Mouse (Mus musculus): ENCODE data around the gene Slc25a4. TPM values are rescaled to one million over a fixed set of nuclear protein-coding genes. Genes with fewer than 3 reads are reported as not detected.
A peak's percentile ranks its signal among the peaks of the same experiment; 100 is the strongest.
"Not testable (repeated sequence)": the region's sequence is repeated elsewhere in the genome, so short reads cannot be mapped to it uniquely, and the experiment has no call there.

Gene Slc25a4
- polyA plus RNA-seq (2015; fragmentation: Nextera tagmentation; extraction: Ambion mirVana) = 656 and 691 TPM in 2 replicates

GRCm38 (mm10) chr8:46210404-46211315, at the start of gene Slc25a4:
Gene Slc25a4, minus strand, starts transcription at chr8:46211284.
- Histone ChIP-seq H3K4me3 (peak within 1 kb of the TSS; percentile 80), H3K36me3 (peaks cover 34% of the 10 kb centered on the region), H3K27ac (replicated peaks) (peak within 1 kb of the TSS; percentile 97), H3K4me2 (replicated peaks) (peak within 1 kb of the TSS; percentile 88), H3K4me1 (peaks cover 38% of the 10 kb centered on the region), H3K9me3 (no peaks in the 10 kb centered on the region), H3K27me3 (no peaks in the 10 kb centered on the region), H3K9ac (replicated peaks) (peak within 1 kb of the TSS; percentile 96)
- peak; percentile 98 for ATAC-seq (replicated peaks)
- WGBS = under 1% methylated on average over 80 of the region's 84 CpGs

- ATAC-seq (replicated peaks) = no peak
These were observed 47.0 kb upstream of the Slc25a4 start for GRCm38 (mm10) chr8:46257921-46258682.

GRCm38 (mm10) chr8:46252456-46252855, 41.4 kb upstream of the Slc25a4 start:
- no peak overlapping the region for H3K27ac ChIP-seq (replicated peaks)
- no peaks in the 10 kb centered on the region for H3K27me3 ChIP-seq
- 72% methylated on average over 13 of the region's 13 CpGs for WGBS
- no peak overlapping the region for H3K9ac ChIP-seq (replicated peaks)
- no peaks in the 10 kb centered on the region for H3K36me3 ChIP-seq
- peaks cover 6% of the 10 kb centered on the region; the same call in 1 of the 2 replicates for H3K4me1 ChIP-seq
- no peak overlapping the region for H3K4me3 ChIP-seq
- no peak overlapping the region for H3K4me2 ChIP-seq (replicated peaks)
- ATAC-seq (replicated peaks) = no peak
- no peaks in the 10 kb centered on the region for H3K9me3 ChIP-seq

More at GRCm38 (mm10) chr8:46257921-46258682, 47.0 kb upstream of the Slc25a4 start:
- H3K4me3 ChIP-seq = no peak overlapping the region
- no peaks in the 10 kb centered on the region for H3K27me3 ChIP-seq
- H3K36me3 ChIP-seq = no peaks in the 10 kb centered on the region
- H3K9me3 ChIP-seq = no peaks in the 10 kb centered on the region
- no peaks in the 10 kb centered on the region for H3K4me1 ChIP-seq
- no peak overlapping the region for H3K4me2 ChIP-seq (replicated peaks)
- WGBS = 23% methylated on average over 19 of the region's 19 CpGs
- H3K9ac ChIP-seq (replicated peaks) = no peak overlapping the region
- H3K27ac ChIP-seq (replicated peaks) = no peak overlapping the region

- WGBS = 32% methylated on average over 10 of the region's 10 CpGs
- H3K36me3 ChIP-seq = no peaks in the 10 kb centered on the region
- H3K27ac ChIP-seq (replicated peaks) = no peak overlapping the region
- peaks cover 6% of the 10 kb centered on the region; the same call in 1 of the 2 replicates for H3K4me1 ChIP-seq
- no peaks in the 10 kb centered on the region for H3K9me3 ChIP-seq
- H3K4me3 ChIP-seq = no peak overlapping the region
- H3K27me3 ChIP-seq = no peaks in the 10 kb centered on the region
- H3K9ac ChIP-seq (replicated peaks) = no peak overlapping the region
- ATAC-seq (replicated peaks) = no peak
- H3K4me2 ChIP-seq (replicated peaks) = peak overlapping the region; percentile 22; the same call in 1 of the 2 replicates
These were observed 40.5 kb upstream of the Slc25a4 start for GRCm38 (mm10) chr8:46251561-46251960.

GRCm38 (mm10) chr8:46246346-46246745, 35.3 kb upstream of the Slc25a4 start:
- Histone ChIP-seq H3K4me2 (replicated peaks) (no peak overlapping the region), H3K36me3 (no peaks in the 10 kb centered on the region), H3K9ac (replicated peaks) (no peak overlapping the region), H3K4me1 (peaks cover 2% of the 10 kb centered on the region; the same call in 1 of the 2 replicates), H3K27ac (replicated peaks) (no peak overlapping the region), H3K4me3 (no peak overlapping the region), H3K9me3 (no peaks in the 10 kb centered on the region), H3K27me3 (no peaks in the 10 kb centered on the region)
- ATAC-seq (replicated peaks) = no peak
- WGBS = 34% methylated on average over 11 of the region's 11 CpGs

GRCm38 (mm10) chr8:46242946-46243345, 31.9 kb upstream of the Slc25a4 start:
- Histone ChIP-seq H3K4me1 (no peaks in the 10 kb centered on the region), H3K27ac (replicated peaks) (no peak overlapping the region), H3K27me3 (peaks cover 13% of the 10 kb centered on the region; the same call in 1 of the 2 replicates), H3K9me3 (no peaks in the 10 kb centered on the region), H3K4me2 (replicated peaks) (no peak overlapping the region), H3K4me3 (no peak overlapping the region), H3K36me3 (no peaks in the 10 kb centered on the region), H3K9ac (replicated peaks) (no peak overlapping the region)
- ATAC-seq (replicated peaks) = no peak
- 61% methylated on average over 7 of the region's 7 CpGs for WGBS

GRCm38 (mm10) chr8:46241568-46242374, 30.7 kb upstream of the Slc25a4 start:
- no peak overlapping the region for H3K9ac ChIP-seq (replicated peaks)
- no peak overlapping the region for H3K4me2 ChIP-seq (replicated peaks)

GRCm38 (mm10) chr8:46236441-46237223, 25.5 kb upstream of the Slc25a4 start:
- no peak overlapping the region for H3K9ac ChIP-seq (replicated peaks)
- peak; percentile 43; the same call in 1 of the 2 replicates for ATAC-seq (replicated peaks)
- no peak overlapping the region for H3K27ac ChIP-seq (replicated peaks)
- H3K4me3 ChIP-seq = no peak overlapping the region
- 68% methylated on average over 7 of the region's 7 CpGs for WGBS
- no peaks in the 10 kb centered on the region for H3K4me1 ChIP-seq
- H3K4me2 ChIP-seq (replicated peaks) = no peak overlapping the region
- no peaks in the 10 kb centered on the region for H3K36me3 ChIP-seq
- no peaks in the 10 kb centered on the region for H3K9me3 ChIP-seq
- peaks cover 13% of the 10 kb centered on the region; the same call in 1 of the 2 replicates for H3K27me3 ChIP-seq

More at GRCm38 (mm10) chr8:46241568-46242374, 30.7 kb upstream of the Slc25a4 start:
- no peak overlapping the region for H3K27ac ChIP-seq (replicated peaks)
- peak; percentile 88 for ATAC-seq (replicated peaks)
- no peak overlapping the region for H3K4me3 ChIP-seq
- no peaks in the 10 kb centered on the region for H3K9me3 ChIP-seq
- no peaks in the 10 kb centered on the region for H3K36me3 ChIP-seq
- no peaks in the 10 kb centered on the region for H3K4me1 ChIP-seq
- 29% methylated on average over 13 of the region's 13 CpGs for WGBS
- peaks cover 13% of the 10 kb centered on the region; the same call in 1 of the 2 replicates for H3K27me3 ChIP-seq

GRCm38 (mm10) chr8:46234736-46235135, 23.7 kb upstream of the Slc25a4 start:
- Histone ChIP-seq H3K4me3 (no peak overlapping the region), H3K27me3 (0 out of 2 replicates have a peak, but pooled peaks cover 2% of the 10 kb centered on the region), H3K4me2 (replicated peaks) (no peak overlapping the region), H3K9ac (replicated peaks) (no peak overlapping the region), H3K36me3 (no peaks in the 10 kb centered on the region), H3K9me3 (no peaks in the 10 kb centered on the region), H3K4me1 (no peaks in the 10 kb centered on the region), H3K27ac (replicated peaks) (no peak overlapping the region)
- WGBS = 85% methylated on average over 4 of the region's 4 CpGs
- ATAC-seq (replicated peaks) = no peak

- Histone ChIP-seq H3K9me3 (no peaks in the 10 kb centered on the region), H3K9ac (replicated peaks) (no peak overlapping the region), H3K36me3 (no peaks in the 10 kb centered on the region), H3K4me3 (no peak overlapping the region), H3K27me3 (no peaks in the 10 kb centered on the region), H3K27ac (replicated peaks) (no peak overlapping the region), H3K4me2 (replicated peaks) (no peak overlapping the region), H3K4me1 (no peaks in the 10 kb centered on the region)
- 45% methylated on average over 8 of the region's 8 CpGs for WGBS
- ATAC-seq (replicated peaks) = no peak
These were observed 21.7 kb upstream of the Slc25a4 start for GRCm38 (mm10) chr8:46232798-46233197.

- WGBS = 83% methylated on average over 7 of the region's 7 CpGs
- not testable (repeated sequence) for H3K9ac ChIP-seq (replicated peaks); H3K36me3 ChIP-seq; H3K4me1 ChIP-seq; ATAC-seq (replicated peaks); H3K4me2 ChIP-seq (replicated peaks); H3K27ac ChIP-seq (replicated peaks); H3K4me3 ChIP-seq; H3K9me3 ChIP-seq; H3K27me3 ChIP-seq
These were observed 20.9 kb upstream of the Slc25a4 start for GRCm38 (mm10) chr8:46231968-46232367.

All from forebrain, embryonic 15.5 days (tissue).